Mouse (Mus musculus) embryonic fibroblast, embryonic 13.5 days (primary cell): ENCODE results near the gene Klhl26. TPM values are rescaled to one million over a fixed set of nuclear protein-coding genes. Genes with fewer than 3 reads are reported as not detected.

Source experiments
- H3K27ac ChIP-seq: 2 replicates; pipeline ENCODE4 v1.5.1; 2012; ENCODE audit warnings: low read length, control low read depth, inconsistent platforms; ENCODE audit not compliant: insufficient read depth
- H3K4me1 ChIP-seq: 2 replicates; pipeline ENCODE4 v1.6.1; 2011; ENCODE audit warnings: low read length; ENCODE audit not compliant: control insufficient read depth, insufficient read depth
- H3K4me3 ChIP-seq: 2 replicates; pipeline ENCODE4 v1.5.1; 2011; ENCODE audit warnings: mild to moderate bottlenecking, control low read depth, low read length; ENCODE audit not compliant: insufficient read depth
- CTCF ChIP-seq: IDR thresholded peaks from 2 replicates; pipeline ENCODE4 v1.5.1; 2011; ENCODE audit warnings: mild to moderate bottlenecking, control low read depth, low read length, moderate library complexity, borderline replicate concordance; ENCODE audit not compliant: insufficient read depth
- POLR2A ChIP-seq: IDR thresholded peaks from 2 replicates; pipeline ENCODE4 v1.6.1; 2011; ENCODE audit warnings: low read depth, mild to moderate bottlenecking, control low read depth, low read length, moderate library complexity
- polyA plus RNA-seq: library from polyadenylated mRNA; stranded (reverse); fragments of >200 nt; gene quantifications from 2 replicates; pipeline ENCODE4 v1.2.4, GENCODE M21; 2011; ENCODE audit warnings: low read depth; ENCODE audit not compliant: missing spikeins, insufficient read length

Klhl26 gene
- polyA plus RNA-seq, 1 experiment = 21.4 TPM

- no peak for TF ChIP-seq CTCF
- TF ChIP-seq POLR2A = peak; percentile 86
- Histone ChIP-seq H3K4me3 (peak within 1 kb of the TSS; percentile 98), H3K4me1 (no peaks in the 10 kb centered on the region), H3K27ac (peak within 1 kb of the TSS; percentile 94)
These were observed 33.6 kb upstream of the Klhl26 start, which contains the start of gene Uba52 for GRCm38 (mm10) chr8:70510228-70510915. TSS of gene Uba52 (minus strand) at chr8:70510801.

GRCm38 (mm10) chr8:70509281-70509952 lies 32.6 kb upstream of the Klhl26 start:
- no peak for TF ChIP-seq POLR2A
- no peak for TF ChIP-seq CTCF
- peaks cover 5% of the 10 kb centered on the region; the same call in 1 of the 2 replicates for H3K4me1 ChIP-seq
- H3K27ac ChIP-seq = no peak overlapping the region
- peak overlapping the region; percentile 98 for H3K4me3 ChIP-seq

- Histone ChIP-seq H3K4me1 (peaks cover 8% of the 10 kb centered on the region; the same call in 1 of the 2 replicates), H3K27ac (no peak overlapping the region), H3K4me3 (no peak overlapping the region)
- TF ChIP-seq POLR2A = no peak; the same call in 1 of the 2 replicates
These were observed 30.2 kb upstream of the Klhl26 start for GRCm38 (mm10) chr8:70507027-70507393.

GRCm38 (mm10) chr8:70506328-70507026 lies 29.7 kb upstream of the Klhl26 start, which contains the start of gene Rex1bd:
TSS of gene Rex1bd (minus strand) at chr8:70506752.
- Histone ChIP-seq H3K4me1 (peaks cover 8% of the 10 kb centered on the region; the same call in 1 of the 2 replicates), H3K4me3 (peak within 1 kb of the TSS; percentile 56), H3K27ac (peak within 1 kb of the TSS; percentile 45)
- TF ChIP-seq CTCF (peak; percentile 70), POLR2A (peak; percentile 68)

- H3K27ac ChIP-seq = peak overlapping the region; percentile 45
- H3K4me1 ChIP-seq = peaks cover 8% of the 10 kb centered on the region; the same call in 1 of the 2 replicates
- no peak for TF ChIP-seq CTCF
- no peak; the same call in 1 of the 2 replicates for TF ChIP-seq POLR2A
- peak overlapping the region; percentile 56 for H3K4me3 ChIP-seq
These were observed 29.0 kb upstream of the Klhl26 start for GRCm38 (mm10) chr8:70505698-70506327.

GRCm38 (mm10) chr8:70504851-70505250 lies 28.1 kb upstream of the Klhl26 start:
- Histone ChIP-seq H3K4me3 (no peak overlapping the region), H3K4me1 (peaks cover 8% of the 10 kb centered on the region; the same call in 1 of the 2 replicates), H3K27ac (peak overlapping the region; percentile 45)
- TF ChIP-seq POLR2A (no peak), CTCF (peak; percentile 57; the same call in 1 of the 2 replicates)

- no peak for TF ChIP-seq CTCF
- no peak for TF ChIP-seq POLR2A
- H3K4me3 ChIP-seq = no peak overlapping the region
These were observed 27.5 kb upstream of the Klhl26 start for GRCm38 (mm10) chr8:70504291-70504716.

GRCm38 (mm10) chr8:70503062-70503750 lies 26.4 kb upstream of the Klhl26 start:
- peaks cover 8% of the 10 kb centered on the region; the same call in 1 of the 2 replicates for H3K4me1 ChIP-seq
- TF ChIP-seq CTCF (peak; percentile 57), POLR2A (no peak)
- no peak overlapping the region for H3K4me3 ChIP-seq
- H3K27ac ChIP-seq = peak overlapping the region; percentile 41; the same call in 1 of the 2 replicates

More at GRCm38 (mm10) chr8:70504291-70504716, 27.5 kb upstream of the Klhl26 start:
- H3K4me1 ChIP-seq = peaks cover 8% of the 10 kb centered on the region; the same call in 1 of the 2 replicates
- H3K27ac ChIP-seq = peak overlapping the region; percentile 45

- Histone ChIP-seq H3K27ac (no peak overlapping the region), H3K4me3 (no peak overlapping the region), H3K4me1 (peaks cover 8% of the 10 kb centered on the region; the same call in 1 of the 2 replicates)
- TF ChIP-seq CTCF = no peak
These were observed 25.8 kb upstream of the Klhl26 start for GRCm38 (mm10) chr8:70502540-70502939.
